Mouse (Mus musculus): Measurements from ENCODE around the gene Cyp1a1. TPM values are rescaled to one million over a fixed set of nuclear protein-coding genes. Genes with fewer than 3 reads are reported as not detected.

Cyp1a1 gene
- 1.1 TPM for polyA plus RNA-seq (2017; shearing (Covaris generic))

GRCm38 (mm10) chr9:57687751-57688150 is at the start of gene Cyp1a1:
Gene Cyp1a1, plus strand, starts transcription at chr9:57687928.

GRCm38 (mm10) chr9:57653283-57653682 is 34.4 kb upstream of the Cyp1a1 start, which contains the start of gene Csk:
Gene Csk, minus strand, starts transcription at chr9:57653631.

GRCm38 (mm10) chr9:57683520-57683919 is 4.2 kb upstream of the Cyp1a1 start, which contains the start of gene Cyp1a2:
Gene Cyp1a2, minus strand, starts transcription at chr9:57683703.

GRCm38 (mm10) chr9:57708068-57708719 is 20.5 kb downstream of the Cyp1a1 start, which contains the start of gene Edc3:
Gene Edc3, plus strand, starts transcription at chr9:57708540.

Other genes starting within 250 kb of the Cyp1a1 start
- 181 TPM for gene Ppcdc, start 247.8 kb upstream of the Cyp1a1 start, polyA plus RNA-seq (2017; shearing (Covaris generic))
- 0.14 TPM for gene Scamp5, start 219.9 kb upstream of the Cyp1a1 start, polyA plus RNA-seq (2017; shearing (Covaris generic))
- not detected for gene Rpp25, start 183.9 kb upstream of the Cyp1a1 start, polyA plus RNA-seq (2017; shearing (Covaris generic))
- 131 TPM for gene Cox5a, start 166.7 kb upstream of the Cyp1a1 start, polyA plus RNA-seq (2017; shearing (Covaris generic))
- 9.3 TPM for gene Fam219b, start 150.4 kb upstream of the Cyp1a1 start, polyA plus RNA-seq (2017; shearing (Covaris generic))
- gene Mpi, start 135.2 kb upstream of the Cyp1a1 start, polyA plus RNA-seq (2017; shearing (Covaris generic)): 19.3 TPM
- gene Scamp2, start 127.0 kb upstream of the Cyp1a1 start, polyA plus RNA-seq (2017; shearing (Covaris generic)): 121 TPM
- 77.9 TPM for gene Ulk3, start 98.5 kb upstream of the Cyp1a1 start, polyA plus RNA-seq (2017; shearing (Covaris generic))
- gene Cplx3, start 81.6 kb upstream of the Cyp1a1 start, polyA plus RNA-seq (2017; shearing (Covaris generic)): not detected
- gene Lman1l, start 67.2 kb upstream of the Cyp1a1 start, polyA plus RNA-seq (2017; shearing (Covaris generic)): not detected
- 196 TPM for gene Csk, start 34.3 kb upstream of the Cyp1a1 start, polyA plus RNA-seq (2017; shearing (Covaris generic))
- not detected for gene Cyp1a2, start 4.2 kb upstream of the Cyp1a1 start, polyA plus RNA-seq (2017; shearing (Covaris generic))
- gene Edc3, start 20.6 kb downstream of the Cyp1a1 start, polyA plus RNA-seq (2017; shearing (Covaris generic)): 52.6 TPM
- 179 TPM for gene Clk3, start 77.9 kb downstream of the Cyp1a1 start, polyA plus RNA-seq (2017; shearing (Covaris generic))
- 48.0 TPM for gene Arid3b, start 148.9 kb downstream of the Cyp1a1 start, polyA plus RNA-seq (2017; shearing (Covaris generic))
- 115 TPM for gene Ubl7, start 223.1 kb downstream of the Cyp1a1 start, polyA plus RNA-seq (2017; shearing (Covaris generic))